Mouse (Mus musculus) lung, postnatal 0 days (tissue): ENCODE measurements at regions not wholly inside any gene's neighbourhood (a gene's known extent, or its start where the extent isn't known, plus 50 kb on each side); places are given as distances from the start of the nearest gene placed in this dataset.
A peak's percentile ranks its signal among the peaks of the same experiment; 100 is the strongest.

Source experiments
- CTCF ChIP-seq: IDR thresholded peaks from 2 replicates; pipeline ENCODE4 v1.5.1; 2016; ENCODE audit warnings: antibody characterized with exemption, mild to moderate bottlenecking
- EP300 ChIP-seq: IDR thresholded peaks from 2 replicates; pipeline ENCODE4 v1.6.1; 2016; ENCODE audit warnings: antibody characterized with exemption, mild to moderate bottlenecking, control low read depth

DNA sequence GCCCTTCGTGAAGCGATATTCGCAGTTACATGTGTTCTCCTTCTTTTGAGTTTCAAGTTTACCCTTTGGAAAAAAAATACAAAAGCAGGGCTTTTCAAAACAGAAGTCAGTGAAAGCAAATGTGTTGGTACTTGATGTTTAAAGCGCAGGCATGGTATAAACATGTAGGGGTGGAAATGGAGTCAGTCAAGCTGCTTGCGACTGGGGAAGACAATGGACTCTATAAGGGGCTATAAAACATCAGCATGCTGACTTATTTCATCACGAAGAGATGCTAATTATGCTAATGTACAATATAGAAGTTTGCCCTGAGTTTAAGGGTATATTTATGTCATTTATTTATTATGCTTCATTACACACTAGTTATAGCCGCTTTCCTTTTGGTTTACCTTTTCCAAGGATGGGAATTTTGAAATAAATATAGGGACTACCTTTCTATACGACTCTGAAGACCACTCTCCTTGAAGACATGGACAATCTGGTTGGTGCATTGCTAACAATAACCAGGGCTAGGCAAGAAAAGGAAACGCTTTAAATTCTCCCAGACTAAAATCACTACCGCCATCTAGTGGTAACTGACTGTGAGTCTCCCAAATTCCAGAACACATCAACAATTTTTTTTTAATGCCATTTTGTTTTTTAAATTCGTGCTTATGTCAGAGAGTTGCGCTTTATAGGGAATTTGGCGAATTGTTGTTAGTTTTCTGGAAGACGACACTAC lies 71.9 kb upstream of the G2e3 start:
- TF ChIP-seq EP300 = no peak
- TF ChIP-seq CTCF = peak; percentile 69
